Mouse (Mus musculus) spleen, adult 2 months (tissue): Measurements from ENCODE around the gene Olfr1263.

Source experiments
- CTCF ChIP-seq: fragments of 200-500 bp; IDR thresholded peaks from 2 replicates; pipeline ENCODE4 v1.5.1; 2011; ENCODE audit warnings: mild to moderate bottlenecking, inconsistent platforms; ENCODE audit not compliant: insufficient read depth, insufficient read length, insufficient replicate concordance; ENCODE audit errors: extremely low read depth
- POLR2A ChIP-seq: fragments of 200-500 bp; IDR thresholded peaks from 2 replicates; pipeline ENCODE4 v1.6.1; 2011; ENCODE audit warnings: low read depth, low read length, inconsistent platforms

- TF ChIP-seq CTCF (no peak), POLR2A (no peak)
These were observed 34.2 kb upstream of the Olfr1263 start for GRCm38 (mm10) chr2:89977709-89978108.
